Mouse (Mus musculus): ENCODE results near the gene Lrmda.
"Not testable (repeated sequence)": the region's sequence is repeated elsewhere in the genome, so short reads cannot be mapped to it uniquely, and the experiment has no call there.

The Lrmda gene

DNA sequence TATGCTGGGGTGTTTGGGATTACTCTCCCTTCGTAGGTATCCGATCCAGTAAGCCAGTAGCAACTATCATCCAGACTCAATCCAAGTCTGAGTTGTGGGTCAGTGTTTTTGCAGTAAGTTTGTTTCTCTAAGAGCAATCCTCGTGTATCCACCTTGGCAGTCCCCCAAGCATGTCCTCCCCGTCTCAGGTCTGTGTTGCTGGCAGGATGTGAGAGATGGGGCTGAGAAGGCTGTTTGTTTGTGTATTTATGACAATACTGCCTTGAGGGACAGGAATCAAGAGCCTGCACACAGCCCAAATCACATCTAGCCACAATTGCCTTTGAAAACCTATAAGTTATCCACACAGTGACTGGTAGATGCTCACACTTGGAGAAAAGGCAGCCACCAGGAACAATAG lies 567.3 kb downstream of the Lrmda start:
- no peaks in the 10 kb centered on the region for H3K9me3 ChIP-seq (ENCODE audit: low read length)
- no peaks in the 10 kb centered on the region for H3K27me3 ChIP-seq (ENCODE audit: insufficient read depth, low read length)
- TF ChIP-seq CTCF (conservative IDR thresholded peaks at IDR 0.05; ENCODE audit: low read length) = no peak
- TF ChIP-seq NANOG (IDR thresholded peaks at IDR 0.05; ENCODE audit: borderline replicate concordance, low read length) = no peak
- TF ChIP-seq POU5F1 (IDR thresholded peaks at IDR 0.05; ENCODE audit: borderline replicate concordance, low read length) = no peak

DNA sequence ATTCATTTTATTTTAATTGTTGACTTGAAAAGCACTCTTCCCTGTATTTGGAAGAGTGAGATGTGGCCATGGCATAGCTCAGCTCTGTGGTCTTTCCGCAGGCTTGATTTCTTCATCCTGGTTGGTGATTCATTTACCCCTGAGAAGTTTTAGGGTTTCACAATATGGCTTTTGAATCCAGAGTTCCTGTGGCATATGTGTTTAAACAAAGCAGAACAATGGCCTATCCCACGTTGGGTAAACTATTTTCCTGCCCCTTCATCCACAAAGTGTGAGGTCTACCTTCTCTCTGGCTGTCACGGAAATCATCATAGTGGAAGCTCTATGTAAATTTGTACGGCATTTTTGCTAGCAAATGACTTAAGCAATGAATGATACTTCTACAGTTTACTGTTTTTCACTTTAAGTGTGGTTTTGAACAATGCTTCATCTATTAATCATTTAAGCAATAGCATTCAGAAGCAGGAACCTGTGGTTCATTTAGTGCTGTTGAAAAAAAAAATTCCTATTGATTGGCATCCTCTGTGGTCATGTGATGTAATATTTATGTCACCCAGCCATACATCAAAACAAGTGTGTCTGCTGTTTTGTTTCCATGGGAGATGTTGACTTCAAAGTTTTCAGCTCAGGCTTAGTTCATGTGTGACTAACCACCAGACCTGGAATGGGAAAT lies 567.9 kb downstream of the Lrmda start:
- H3K27me3 ChIP-seq (ENCODE audit: insufficient read depth, low read length) = no peaks in the 10 kb centered on the region
- H3K4me3 ChIP-seq (replicated peaks; ENCODE audit: low read length) = no peak overlapping the region
- TF ChIP-seq NANOG (IDR thresholded peaks at IDR 0.05; ENCODE audit: borderline replicate concordance, low read length) = no peak
- TF ChIP-seq CTCF (conservative IDR thresholded peaks at IDR 0.05; ENCODE audit: low read length) = no peak
- no peak for TF ChIP-seq POU5F1 (IDR thresholded peaks at IDR 0.05; ENCODE audit: borderline replicate concordance, low read length)
- H3K36me3 ChIP-seq (ENCODE audit: insufficient read depth, low read length) = no peaks in the 10 kb centered on the region
- no peaks in the 10 kb centered on the region for H3K4me1 ChIP-seq (replicated peaks; ENCODE audit: low read depth, low read length)
- H3K9me3 ChIP-seq (ENCODE audit: low read length) = no peaks in the 10 kb centered on the region

More for the DNA sequence above, 567.3 kb downstream of the Lrmda start:
- Histone ChIP-seq H3K36me3 (ENCODE audit: insufficient read depth, low read length) (no peaks in the 10 kb centered on the region), H3K4me1 (replicated peaks; ENCODE audit: low read depth, low read length) (no peaks in the 10 kb centered on the region), H3K4me3 (replicated peaks; ENCODE audit: low read length) (no peak overlapping the region)

DNA sequence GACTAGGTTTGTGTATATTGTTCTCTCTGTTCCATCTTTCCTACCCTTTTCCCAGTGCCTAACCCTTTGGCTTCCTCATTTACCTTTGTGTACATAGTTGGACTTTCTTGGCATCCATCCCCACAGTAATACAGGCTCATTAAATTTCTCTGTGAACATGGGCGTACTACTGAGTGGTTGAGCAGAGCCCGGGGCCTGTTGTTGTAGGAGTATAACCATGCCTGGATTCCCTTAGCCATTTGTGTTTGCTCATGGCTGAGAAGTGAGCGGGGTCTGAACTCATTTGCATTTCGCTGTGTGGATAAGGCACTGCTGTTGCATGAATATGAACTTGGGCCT lies 568.4 kb downstream of the Lrmda start:
- Histone ChIP-seq H3K36me3 (ENCODE audit: insufficient read depth, low read length) (no peaks in the 10 kb centered on the region), H3K27me3 (ENCODE audit: insufficient read depth, low read length) (no peaks in the 10 kb centered on the region), H3K9me3 (ENCODE audit: low read length) (no peaks in the 10 kb centered on the region), H3K4me3 (replicated peaks; ENCODE audit: low read length) (no peak overlapping the region), H3K4me1 (replicated peaks; ENCODE audit: low read depth, low read length) (no peaks in the 10 kb centered on the region)
- no peak for TF ChIP-seq NANOG (IDR thresholded peaks at IDR 0.05; ENCODE audit: borderline replicate concordance, low read length)
- TF ChIP-seq CTCF (conservative IDR thresholded peaks at IDR 0.05; ENCODE audit: low read length) = no peak
- no peak for TF ChIP-seq POU5F1 (IDR thresholded peaks at IDR 0.05; ENCODE audit: borderline replicate concordance, low read length)

DNA sequence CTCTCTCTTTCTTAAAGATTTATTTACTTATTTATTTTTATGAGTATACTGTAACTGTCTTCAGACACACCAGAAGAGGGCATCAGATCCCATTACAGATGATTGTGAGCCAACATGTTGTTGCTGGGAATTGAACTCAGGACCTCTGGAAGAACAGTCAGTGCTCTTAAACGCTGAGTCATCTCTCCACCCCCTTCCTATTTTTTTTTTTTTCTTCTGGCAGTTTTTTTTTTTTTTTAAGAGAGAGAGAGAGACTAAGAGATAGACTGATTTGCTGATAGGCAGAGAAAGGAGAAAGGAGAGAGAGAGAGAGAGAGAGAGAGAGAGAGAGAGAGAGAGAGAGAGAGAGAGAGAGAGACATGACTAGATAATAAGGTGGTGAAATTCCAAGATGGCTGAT lies 568.9 kb downstream of the Lrmda start:
- not testable (repeated sequence) for H3K27me3 ChIP-seq (ENCODE audit: insufficient read depth, low read length); H3K4me1 ChIP-seq (replicated peaks; ENCODE audit: low read depth, low read length); H3K4me3 ChIP-seq (replicated peaks; ENCODE audit: low read length)

DNA sequence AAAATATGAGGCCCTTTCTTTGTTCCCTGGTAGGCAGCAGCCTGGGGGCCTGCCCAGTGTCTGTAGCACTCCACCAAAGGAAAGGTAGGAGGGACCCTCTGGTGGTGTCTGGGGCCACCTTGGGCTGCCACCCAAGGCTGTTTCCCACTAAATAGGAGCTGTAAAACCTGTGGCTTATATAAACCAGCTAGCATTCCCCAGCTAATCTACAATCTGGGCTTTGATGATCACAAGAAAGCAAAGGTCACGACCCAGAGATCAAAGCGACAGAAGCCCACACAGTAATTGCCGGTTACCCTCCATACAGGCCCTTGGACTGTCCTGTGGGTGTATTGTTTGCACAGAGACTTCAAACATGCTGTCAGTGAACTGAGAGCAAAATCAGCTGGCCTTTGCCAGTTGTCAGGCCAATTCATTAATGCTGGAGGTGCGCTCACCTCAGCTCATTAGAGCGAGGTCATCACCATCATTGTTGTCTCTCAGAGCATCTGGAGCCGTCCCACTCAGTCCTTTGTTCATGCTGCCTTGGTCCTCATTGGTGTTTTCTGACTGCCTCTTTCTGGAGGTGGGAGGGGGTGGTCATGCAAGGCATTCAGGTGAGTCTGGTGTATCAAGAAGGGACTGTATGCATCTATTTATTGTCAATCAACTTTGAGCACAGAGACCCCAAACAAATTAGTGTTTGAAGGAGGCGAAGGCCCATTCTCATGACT lies 570.1 kb downstream of the Lrmda start:
- Histone ChIP-seq H3K4me3 (replicated peaks; ENCODE audit: low read length) (no peak overlapping the region), H3K27me3 (ENCODE audit: insufficient read depth, low read length) (no peaks in the 10 kb centered on the region), H3K4me1 (replicated peaks; ENCODE audit: low read depth, low read length) (no peaks in the 10 kb centered on the region), H3K36me3 (ENCODE audit: insufficient read depth, low read length) (no peaks in the 10 kb centered on the region), H3K9me3 (ENCODE audit: low read length) (no peaks in the 10 kb centered on the region)
- TF ChIP-seq CTCF (conservative IDR thresholded peaks at IDR 0.05; ENCODE audit: low read length) (no peak), NANOG (IDR thresholded peaks at IDR 0.05; ENCODE audit: borderline replicate concordance, low read length) (no peak), POU5F1 (IDR thresholded peaks at IDR 0.05; ENCODE audit: borderline replicate concordance, low read length) (no peak)

More for the DNA sequence above, 568.9 kb downstream of the Lrmda start:
- H3K36me3 ChIP-seq (ENCODE audit: insufficient read depth, low read length); H3K9me3 ChIP-seq (ENCODE audit: low read length): not testable (repeated sequence)

DNA sequence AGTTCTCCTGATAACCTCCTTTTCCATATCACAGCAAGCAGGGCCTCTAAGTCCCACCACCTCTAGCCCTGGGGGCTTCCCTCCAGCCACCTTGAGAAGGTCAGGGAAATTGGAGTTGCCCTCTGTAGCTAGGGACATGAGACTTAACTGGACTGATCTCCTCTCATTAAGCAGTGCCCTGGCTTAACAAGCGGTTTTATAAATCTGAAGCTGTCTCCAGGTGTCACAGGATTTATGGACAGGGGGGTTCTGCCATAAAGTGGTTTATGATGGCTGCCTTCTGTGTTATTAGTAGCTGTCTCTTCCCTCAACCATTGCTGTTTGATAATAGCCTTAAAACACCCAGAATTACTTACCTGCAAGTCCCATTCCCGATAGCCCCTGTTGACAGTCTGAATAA lies 571.7 kb downstream of the Lrmda start:
- Histone ChIP-seq H3K4me3 (replicated peaks; ENCODE audit: low read length) (no peak overlapping the region), H3K9me3 (ENCODE audit: low read length) (no peaks in the 10 kb centered on the region), H3K27me3 (ENCODE audit: insufficient read depth, low read length) (no peaks in the 10 kb centered on the region), H3K4me1 (replicated peaks; ENCODE audit: low read depth, low read length) (no peaks in the 10 kb centered on the region), H3K36me3 (ENCODE audit: insufficient read depth, low read length) (no peaks in the 10 kb centered on the region)
- TF ChIP-seq POU5F1 (IDR thresholded peaks at IDR 0.05; ENCODE audit: borderline replicate concordance, low read length) (no peak), NANOG (IDR thresholded peaks at IDR 0.05; ENCODE audit: borderline replicate concordance, low read length) (no peak), CTCF (conservative IDR thresholded peaks at IDR 0.05; ENCODE audit: low read length) (no peak)

DNA sequence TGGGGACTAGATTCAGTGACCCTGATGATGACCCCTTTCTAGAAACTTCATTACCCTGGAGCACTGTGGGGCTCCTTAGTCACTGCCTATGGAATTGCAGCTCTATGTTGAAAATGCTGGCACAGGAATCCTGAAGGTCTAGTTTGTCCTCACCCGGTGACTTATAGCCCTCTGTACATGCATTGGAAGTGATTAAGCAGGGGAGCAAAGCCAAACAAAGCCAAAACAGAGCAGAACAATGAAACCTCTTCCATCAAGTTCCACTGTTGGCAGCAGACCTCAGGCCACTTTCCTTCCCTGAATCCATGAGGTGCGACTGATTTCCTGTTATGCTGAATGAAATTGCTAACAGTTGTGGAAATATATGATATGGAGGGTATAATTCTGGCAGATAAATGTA lies 578.0 kb downstream of the Lrmda start:
- TF ChIP-seq CTCF (conservative IDR thresholded peaks at IDR 0.05; ENCODE audit: low read length) (no peak), NANOG (IDR thresholded peaks at IDR 0.05; ENCODE audit: borderline replicate concordance, low read length) (no peak), POU5F1 (IDR thresholded peaks at IDR 0.05; ENCODE audit: borderline replicate concordance, low read length) (no peak)
- Histone ChIP-seq H3K4me1 (replicated peaks; ENCODE audit: low read depth, low read length) (no peaks in the 10 kb centered on the region), H3K27me3 (ENCODE audit: insufficient read depth, low read length) (no peaks in the 10 kb centered on the region), H3K9me3 (ENCODE audit: low read length) (no peaks in the 10 kb centered on the region), H3K36me3 (ENCODE audit: insufficient read depth, low read length) (no peaks in the 10 kb centered on the region), H3K4me3 (replicated peaks; ENCODE audit: low read length) (no peak overlapping the region)

DNA sequence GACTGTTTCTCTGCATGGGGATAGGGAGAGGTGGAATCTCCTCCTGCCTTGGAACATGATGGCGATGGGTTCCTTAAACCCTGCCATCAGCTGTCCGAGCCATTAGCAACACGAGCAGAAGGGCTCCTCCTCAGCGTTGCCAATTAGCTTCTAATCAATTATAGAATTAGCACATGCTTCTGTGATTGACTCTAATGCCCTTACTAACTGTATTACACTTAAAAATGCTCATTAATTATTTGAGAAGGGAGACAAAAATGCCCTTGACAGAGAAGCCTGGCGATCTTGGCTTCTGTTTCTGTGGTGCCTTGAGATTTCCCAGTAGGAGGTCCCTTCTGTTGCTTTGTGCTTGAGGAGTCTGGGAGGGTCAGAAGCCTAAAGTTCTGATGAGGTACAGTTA lies 579.1 kb downstream of the Lrmda start:
- H3K27me3 ChIP-seq (ENCODE audit: insufficient read depth, low read length) = no peaks in the 10 kb centered on the region

DNA sequence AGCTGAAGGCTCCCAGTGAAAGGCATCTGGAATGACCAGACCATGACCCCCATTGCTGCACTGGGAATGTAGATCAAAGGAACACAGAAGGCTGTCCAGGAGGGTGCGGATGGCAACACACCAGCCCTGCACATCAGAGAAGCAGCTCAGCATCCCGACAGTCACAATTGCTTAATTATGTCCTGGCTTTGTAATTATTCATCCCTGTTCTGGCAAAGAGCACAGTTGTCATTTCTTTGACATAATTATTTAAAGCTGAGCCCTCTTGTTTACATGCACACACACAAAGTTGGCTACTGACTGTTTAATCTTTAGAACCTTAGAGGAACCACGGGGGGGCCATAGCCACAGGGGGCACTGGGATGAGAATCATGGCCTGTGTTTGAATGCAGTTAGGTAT lies 580.7 kb downstream of the Lrmda start:
- no peaks in the 10 kb centered on the region for H3K27me3 ChIP-seq (ENCODE audit: insufficient read depth, low read length)
- H3K4me1 ChIP-seq (replicated peaks; ENCODE audit: low read depth, low read length) = no peaks in the 10 kb centered on the region
- TF ChIP-seq POU5F1 (IDR thresholded peaks at IDR 0.05; ENCODE audit: borderline replicate concordance, low read length) = no peak
- no peak for TF ChIP-seq CTCF (conservative IDR thresholded peaks at IDR 0.05; ENCODE audit: low read length)
- no peak for TF ChIP-seq NANOG (IDR thresholded peaks at IDR 0.05; ENCODE audit: borderline replicate concordance, low read length)
- H3K36me3 ChIP-seq (ENCODE audit: insufficient read depth, low read length) = no peaks in the 10 kb centered on the region
- no peaks in the 10 kb centered on the region for H3K9me3 ChIP-seq (ENCODE audit: low read length)
- H3K4me3 ChIP-seq (replicated peaks; ENCODE audit: low read length) = no peak overlapping the region

More for the DNA sequence above, 579.1 kb downstream of the Lrmda start:
- Histone ChIP-seq H3K36me3 (ENCODE audit: insufficient read depth, low read length) (no peaks in the 10 kb centered on the region), H3K4me1 (replicated peaks; ENCODE audit: low read depth, low read length) (no peaks in the 10 kb centered on the region), H3K4me3 (replicated peaks; ENCODE audit: low read length) (no peak overlapping the region), H3K9me3 (ENCODE audit: low read length) (no peaks in the 10 kb centered on the region)
- TF ChIP-seq NANOG (IDR thresholded peaks at IDR 0.05; ENCODE audit: borderline replicate concordance, low read length) (no peak), POU5F1 (IDR thresholded peaks at IDR 0.05; ENCODE audit: borderline replicate concordance, low read length) (no peak), CTCF (conservative IDR thresholded peaks at IDR 0.05; ENCODE audit: low read length) (no peak)
